Mouse (Mus musculus): ENCODE results near the gene Kcnmb1.

DNA sequence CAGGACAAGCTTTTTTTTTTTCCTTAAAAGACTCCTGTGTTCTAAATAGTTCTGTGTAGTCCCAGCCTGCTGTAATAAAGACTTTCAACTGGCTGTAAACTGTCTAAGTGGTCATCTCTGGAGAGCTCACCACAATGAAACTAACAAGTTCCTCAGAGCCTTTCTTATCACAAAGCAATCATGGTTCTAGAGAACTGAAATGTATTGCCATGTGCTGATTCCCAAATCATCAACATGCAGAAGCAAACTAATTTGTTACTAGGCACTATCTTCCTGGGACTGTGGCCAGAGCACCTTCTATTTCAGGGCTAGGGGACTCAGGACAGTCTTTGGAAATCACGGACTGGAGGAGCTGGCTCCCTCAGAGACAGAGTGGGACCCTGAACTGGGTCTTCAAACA, 19.2 kb upstream of the Kcnmb1 start:
- TF ChIP-seq CTCF (IDR thresholded peaks at IDR 0.05; ENCODE audit: low read depth) (no peak), EP300 (IDR thresholded peaks at IDR 0.05; ENCODE audit: low read depth) (no peak)
